Mouse (Mus musculus): ENCODE results near the gene Gm3233. TPM values are rescaled to one million over a fixed set of nuclear protein-coding genes. Genes with fewer than 3 reads are reported as not detected.

Gene Gm3233
- total and polyA plus RNA-seq, 3 experiments: not detected

DNA sequence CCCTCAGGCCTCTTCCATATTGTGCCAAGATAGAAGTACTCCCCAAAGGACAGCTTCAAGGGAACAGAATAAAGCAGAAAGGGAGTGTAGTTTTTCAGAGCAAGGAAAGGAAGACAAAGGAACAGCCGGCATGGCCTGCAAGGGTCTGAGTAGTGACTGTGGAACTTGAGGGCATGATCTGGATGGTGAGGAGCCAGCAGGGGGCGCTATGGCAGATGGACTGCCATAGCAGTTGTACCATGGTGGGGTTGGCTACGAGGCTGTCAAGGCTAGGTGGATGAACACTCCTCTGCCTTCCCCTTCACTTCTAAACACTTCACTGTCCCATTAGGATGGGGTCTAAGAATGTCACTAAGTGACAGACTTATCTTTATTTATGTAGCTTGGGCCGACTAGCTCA is 30.2 kb downstream of the Gm3233 start:
- H3K9ac ChIP-seq (ENCODE audit: insufficient read depth, low read depth): no peak overlapping the region
- no peak overlapping the region for H3K4me2 ChIP-seq (ENCODE audit: insufficient read depth, low read depth, poor library complexity, severe bottlenecking)
- dilution Hi-C loops (cut with MboI; ENCODE audit: extremely low pct_ligation_motif_present, extremely low pct_unique_long_range_greater_than_20kb, low sequenced_read_pairs): no loop called here
- H3K4me1 ChIP-seq (ENCODE audit: control insufficient read depth in 1 of 2, insufficient read depth in 2 of 2): no peaks in the 10 kb centered on the region
- H3K79me2 ChIP-seq (replicated peaks; ENCODE audit: control insufficient read depth, extremely low read depth, insufficient read depth, poor library complexity, severe bottlenecking): no peaks in the 10 kb centered on the region
- DNase-seq (ENCODE audit: extremely low read depth): peak; percentile 33
- H3K36me3 ChIP-seq (replicated peaks in 1 of 2; ENCODE audit: control insufficient read depth in 1 of 2, insufficient read depth in 1 of 2, low read length in 1 of 2): no peaks in the 10 kb centered on the region
- peaks cover 52% of the 10 kb centered on the region for H3K27me3 ChIP-seq (replicated peaks)
- no peak overlapping the region for H3K27ac ChIP-seq (ENCODE audit: insufficient read depth, low read depth)
- TF ChIP-seq SMC3 (IDR thresholded peaks at IDR 0.05; ENCODE audit: low read depth, low read length): peak; percentile 56
- no peak for TF ChIP-seq CHD1 (IDR thresholded peaks at IDR 0.05; ENCODE audit: low read depth, low read length)
- TF ChIP-seq CTCF (conservative IDR thresholded peaks at IDR 0.05 in 1 of 2, IDR thresholded peaks at IDR 0.05 in 1 of 2; ENCODE audit: low read depth in 2 of 2, low read length in 2 of 2): peak; percentile 72 to 76
- peak; percentile 14; the same call in 1 of the 2 replicates for TF ChIP-seq RAD21 (IDR thresholded peaks at IDR 0.05; ENCODE audit: low read depth, low read length)
- no peak for TF ChIP-seq ZC3H11A (IDR thresholded peaks at IDR 0.05; ENCODE audit: low read depth, low read length)
- no peak for TF ChIP-seq EP300 (IDR thresholded peaks at IDR 0.05; ENCODE audit: low read length)
- H3K9me3 ChIP-seq (replicated peaks; ENCODE audit: low read length): peaks cover 6% of the 10 kb centered on the region
- no peak overlapping the region for H3K4me3 ChIP-seq (replicated peaks in 1 of 3; ENCODE audit: low read depth in 2 of 3, low read length in 2 of 3, poor library complexity in 1 of 3)
- in situ Hi-C loops (cut with MboI; ENCODE audit: low pct_ligation_motif_present, low pct_unique_long_range_greater_than_20kb, low sequenced_read_pairs): no loop called here

DNA sequence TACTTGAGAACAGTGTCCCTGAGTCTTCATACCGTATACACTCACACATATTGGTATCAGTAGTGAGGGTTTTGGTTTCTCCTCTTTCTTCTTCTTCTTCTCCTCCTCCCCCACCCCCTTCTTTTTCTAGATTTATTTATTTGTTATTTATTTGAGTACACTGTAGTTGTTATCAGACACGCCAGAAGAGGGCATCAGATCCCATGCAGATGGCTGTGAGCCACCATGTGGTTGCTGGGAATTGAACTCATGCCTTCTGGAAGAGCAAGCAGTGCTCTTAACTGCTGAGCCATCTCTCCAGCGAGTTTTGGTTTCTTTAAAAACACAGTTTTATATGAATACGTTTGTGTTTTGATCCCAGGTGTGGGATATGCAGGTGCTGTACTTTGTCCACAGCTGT is 31.2 kb downstream of the Gm3233 start:
- Histone ChIP-seq H3K9ac (ENCODE audit: insufficient read depth, low read depth) (no peak overlapping the region), H3K4me1 (ENCODE audit: control insufficient read depth in 1 of 2, insufficient read depth in 2 of 2) (no peaks in the 10 kb centered on the region), H3K4me3 (replicated peaks in 1 of 3; ENCODE audit: low read depth in 2 of 3, low read length in 2 of 3, poor library complexity in 1 of 3) (no peak overlapping the region), H3K27me3 (replicated peaks) (peaks cover 56% of the 10 kb centered on the region), H3K9me3 (replicated peaks; ENCODE audit: low read length) (peaks cover 3% of the 10 kb centered on the region), H3K79me2 (replicated peaks; ENCODE audit: control insufficient read depth, extremely low read depth, insufficient read depth, poor library complexity, severe bottlenecking) (no peaks in the 10 kb centered on the region), H3K27ac (ENCODE audit: insufficient read depth, low read depth) (no peak overlapping the region), H3K36me3 (replicated peaks in 1 of 2; ENCODE audit: control insufficient read depth in 1 of 2, insufficient read depth in 1 of 2, low read length in 1 of 2) (no peaks in the 10 kb centered on the region), H3K4me2 (ENCODE audit: insufficient read depth, low read depth, poor library complexity, severe bottlenecking) (no peak overlapping the region)
- in situ Hi-C loops (cut with MboI; ENCODE audit: low pct_ligation_motif_present, low pct_unique_long_range_greater_than_20kb, low sequenced_read_pairs) (no loop called here), dilution Hi-C loops (cut with MboI; ENCODE audit: extremely low pct_ligation_motif_present, extremely low pct_unique_long_range_greater_than_20kb, low sequenced_read_pairs) (no loop called here)
- no peak for DNase-seq (ENCODE audit: extremely low read depth)
- TF ChIP-seq TCF12 (IDR thresholded peaks at IDR 0.05; ENCODE audit: low read depth, low read length) (no peak), CTCF (conservative IDR thresholded peaks at IDR 0.05 in 1 of 2, IDR thresholded peaks at IDR 0.05 in 1 of 2; ENCODE audit: low read depth in 2 of 2, low read length in 2 of 2) (peak in 1 of 2 experiments; percentile 56; a peak in 2 of 4 replicates), NELFE (IDR thresholded peaks at IDR 0.05; ENCODE audit: low read depth, low read length) (no peak), POLR2AphosphoS2 (IDR thresholded peaks at IDR 0.05; ENCODE audit: low read depth, low read length) (no peak), NRF1 (IDR thresholded peaks at IDR 0.05; ENCODE audit: low read depth, low read length) (no peak), MYC (IDR thresholded peaks at IDR 0.05; ENCODE audit: low read depth, low read length) (peak; percentile 65; the same call in 1 of the 2 replicates), ZNF384 (IDR thresholded peaks at IDR 0.05; ENCODE audit: low read depth, low read length) (no peak), EP300 (IDR thresholded peaks at IDR 0.05; ENCODE audit: low read length) (no peak), SIN3A (IDR thresholded peaks at IDR 0.05; ENCODE audit: low read length) (no peak), ETS1 (conservative IDR thresholded peaks at IDR 0.05; ENCODE audit: low read depth, low read length) (no peak), JUN (IDR thresholded peaks at IDR 0.05; ENCODE audit: insufficient read depth, low read depth, low read length) (no peak), SMC3 (IDR thresholded peaks at IDR 0.05; ENCODE audit: low read depth, low read length) (peak; percentile 29; the same call in 1 of the 2 replicates), MEF2A (IDR thresholded peaks at IDR 0.05; ENCODE audit: borderline replicate concordance, low read depth, low read length) (no peak), MAFK (IDR thresholded peaks at IDR 0.05; ENCODE audit: insufficient replicate concordance, low read length) (no peak), PAX5 (IDR thresholded peaks at IDR 0.05; ENCODE audit: low read length) (no peak), MAX (IDR thresholded peaks at IDR 0.05; ENCODE audit: low read length) (no peak), RAD21 (IDR thresholded peaks at IDR 0.05; ENCODE audit: low read depth, low read length) (peak; percentile 23)
